Mouse (Mus musculus): ENCODE data around the gene Rgl3. TPM values are rescaled to one million over a fixed set of nuclear protein-coding genes. Genes with fewer than 3 reads are reported as not detected.
A peak's percentile ranks its signal among the peaks of the same experiment; 100 is the strongest.

Rgl3 gene
- polyA plus RNA-seq, 1 experiment from 2014 or later: 2.5 TPM

GRCm38 (mm10) chr9:21961366-21961980, 27.8 kb downstream of the Rgl3 start:
- WGBS: 2% methylated on average over 35 of the region's 35 CpGs
- no peaks in the 10 kb centered on the region for H3K9me3 ChIP-seq (ENCODE audit: control insufficient read depth)
- ATAC-seq: no peak
- H3K4me1 ChIP-seq (replicated peaks; ENCODE audit: control insufficient read depth, insufficient read depth, low read length): no peaks in the 10 kb centered on the region; the same call in 1 of the 2 replicates
- no peaks in the 10 kb centered on the region for H3K36me3 ChIP-seq (ENCODE audit: control insufficient read depth, insufficient read depth)
- H3K27me3 ChIP-seq (replicated peaks; ENCODE audit: control insufficient read depth, insufficient read depth, low read length): peaks cover 34% of the 10 kb centered on the region
- H3K9ac ChIP-seq (ENCODE audit: low read depth, low read length): no peak overlapping the region
- H3K27ac ChIP-seq (ENCODE audit: low read depth, low read length): no peak overlapping the region
- H3K4me3 ChIP-seq (ENCODE audit: low read depth, low read length): peak overlapping the region; percentile 50
- 0 out of 2 replicates have a peak, but pooled peaks have one; percentile 10 for TF ChIP-seq CTCF (IDR thresholded peaks at IDR 0.05; ENCODE audit: low read depth)
- peak overlapping the region; percentile 88 for H3K4me2 ChIP-seq (replicated peaks; ENCODE audit: low read depth)

GRCm38 (mm10) chr9:21960558-21961208, 28.6 kb downstream of the Rgl3 start:
- H3K9me3 ChIP-seq (ENCODE audit: control insufficient read depth): no peaks in the 10 kb centered on the region
- H3K27ac ChIP-seq (ENCODE audit: low read depth, low read length): no peak overlapping the region
- peaks cover 34% of the 10 kb centered on the region for H3K27me3 ChIP-seq (replicated peaks; ENCODE audit: control insufficient read depth, insufficient read depth, low read length)
- no peak overlapping the region for H3K9ac ChIP-seq (ENCODE audit: low read depth, low read length)
- 25% methylated on average over 26 of the region's 26 CpGs for WGBS
- no peaks in the 10 kb centered on the region for H3K36me3 ChIP-seq (ENCODE audit: control insufficient read depth, insufficient read depth)
- no peak for ATAC-seq
- H3K4me1 ChIP-seq (replicated peaks; ENCODE audit: control insufficient read depth, insufficient read depth, low read length): no peaks in the 10 kb centered on the region; the same call in 1 of the 2 replicates
- H3K4me2 ChIP-seq (replicated peaks; ENCODE audit: low read depth): no peak overlapping the region
- peak; percentile 50 for TF ChIP-seq CTCF (IDR thresholded peaks at IDR 0.05; ENCODE audit: low read depth)
- H3K4me3 ChIP-seq (ENCODE audit: low read depth, low read length): no peak overlapping the region

- WGBS: 51% methylated on average over 9 of the region's 9 CpGs
- no peak for ATAC-seq
- Histone ChIP-seq H3K27ac (ENCODE audit: low read depth, low read length) (no peak overlapping the region), H3K4me2 (replicated peaks; ENCODE audit: low read depth) (no peak overlapping the region), H3K9me3 (ENCODE audit: control insufficient read depth) (no peaks in the 10 kb centered on the region), H3K27me3 (replicated peaks; ENCODE audit: control insufficient read depth, insufficient read depth, low read length) (peaks cover 34% of the 10 kb centered on the region), H3K9ac (ENCODE audit: low read depth, low read length) (no peak overlapping the region), H3K4me3 (ENCODE audit: low read depth, low read length) (no peak overlapping the region), H3K36me3 (ENCODE audit: control insufficient read depth, insufficient read depth) (no peaks in the 10 kb centered on the region), H3K4me1 (replicated peaks; ENCODE audit: control insufficient read depth, insufficient read depth, low read length) (no peaks in the 10 kb centered on the region; the same call in 1 of the 2 replicates)
- no peak for TF ChIP-seq CTCF (IDR thresholded peaks at IDR 0.05; ENCODE audit: low read depth)
These were observed 29.1 kb downstream of the Rgl3 start for GRCm38 (mm10) chr9:21960135-21960534.

- Histone ChIP-seq H3K27ac (ENCODE audit: low read depth, low read length) (no peak overlapping the region), H3K4me1 (replicated peaks; ENCODE audit: control insufficient read depth, insufficient read depth, low read length) (no peaks in the 10 kb centered on the region; the same call in 1 of the 2 replicates), H3K9me3 (ENCODE audit: control insufficient read depth) (no peaks in the 10 kb centered on the region), H3K9ac (ENCODE audit: low read depth, low read length) (no peak overlapping the region), H3K4me3 (ENCODE audit: low read depth, low read length) (no peak overlapping the region), H3K27me3 (replicated peaks; ENCODE audit: control insufficient read depth, insufficient read depth, low read length) (peaks cover 34% of the 10 kb centered on the region), H3K4me2 (replicated peaks; ENCODE audit: low read depth) (no peak overlapping the region), H3K36me3 (ENCODE audit: control insufficient read depth, insufficient read depth) (no peaks in the 10 kb centered on the region)
- no peak for TF ChIP-seq CTCF (IDR thresholded peaks at IDR 0.05; ENCODE audit: low read depth)
- ATAC-seq: no peak
- WGBS: 90% methylated on average over 7 of the region's 7 CpGs
These were observed 30.0 kb downstream of the Rgl3 start for GRCm38 (mm10) chr9:21959244-21959643.

GRCm38 (mm10) chr9:21958372-21958771, 30.9 kb downstream of the Rgl3 start:
- no peaks in the 10 kb centered on the region for H3K9me3 ChIP-seq (ENCODE audit: control insufficient read depth)
- no peak for TF ChIP-seq CTCF (IDR thresholded peaks at IDR 0.05; ENCODE audit: low read depth)
- whole genome bisulfite sequencing: 80% methylated on average over 5 of the region's 5 CpGs
- H3K27ac ChIP-seq (ENCODE audit: low read depth, low read length): no peak overlapping the region
- H3K9ac ChIP-seq (ENCODE audit: low read depth, low read length): no peak overlapping the region
- H3K4me3 ChIP-seq (ENCODE audit: low read depth, low read length): no peak overlapping the region
- H3K4me1 ChIP-seq (replicated peaks; ENCODE audit: control insufficient read depth, insufficient read depth, low read length): no peaks in the 10 kb centered on the region; the same call in 1 of the 2 replicates
- no peak overlapping the region for H3K4me2 ChIP-seq (replicated peaks; ENCODE audit: low read depth)
- no peaks in the 10 kb centered on the region for H3K36me3 ChIP-seq (ENCODE audit: control insufficient read depth, insufficient read depth)
- no peak for ATAC-seq
- H3K27me3 ChIP-seq (replicated peaks; ENCODE audit: control insufficient read depth, insufficient read depth, low read length): peaks cover 31% of the 10 kb centered on the region

GRCm38 (mm10) chr9:21955570-21956281, 33.5 kb downstream of the Rgl3 start, which contains the start of gene Swsap1:
Gene Swsap1, plus strand, starts transcription at chr9:21955755.
- H3K36me3 ChIP-seq (ENCODE audit: control insufficient read depth, insufficient read depth): no peaks in the 10 kb centered on the region

More at GRCm38 (mm10) chr9:21955570-21956281, 33.5 kb downstream of the Rgl3 start, which contains the start of gene Swsap1:
- under 1% methylated on average over 54 of the region's 54 CpGs for WGBS
- ATAC-seq: peak; percentile 98
- H3K4me3 ChIP-seq (ENCODE audit: low read depth, low read length): peak within 1 kb of the TSS; percentile 67
- H3K27me3 ChIP-seq (replicated peaks; ENCODE audit: control insufficient read depth, insufficient read depth, low read length): peaks cover 6% of the 10 kb centered on the region; the same call in 1 of the 2 replicates
- H3K4me2 ChIP-seq (replicated peaks; ENCODE audit: low read depth): peak within 1 kb of the TSS; percentile 53
- peak within 1 kb of the TSS; percentile 85 for H3K27ac ChIP-seq (ENCODE audit: low read depth, low read length)
- no peak for TF ChIP-seq CTCF (IDR thresholded peaks at IDR 0.05; ENCODE audit: low read depth)
- H3K9me3 ChIP-seq (ENCODE audit: control insufficient read depth): no peaks in the 10 kb centered on the region
- H3K4me1 ChIP-seq (replicated peaks; ENCODE audit: control insufficient read depth, insufficient read depth, low read length): no peaks in the 10 kb centered on the region
- H3K9ac ChIP-seq (ENCODE audit: low read depth, low read length): peak within 1 kb of the TSS; percentile 60

Data from intestine, postnatal 0 days (tissue).